Comparison of ENCODE assay signal across 8 mouse cellular contexts in genomic region chrX:111462092-111462491, GRCm38 (mm10).
DNase-seq lines count a peak whose midpoint lies in the region; ATAC-seq and TF ChIP-seq lines count a peak whose summit lies in the region.

No protein-coding gene starts in this region.

- no peak for DNase-seq in gastrocnemius, adult 2 months
- no peak for DNase-seq in gastrocnemius, adult 8-10 months (ENCODE audit: low spot score in 2 of 2)
- no peak for DNase-seq in ES-E14 (ENCODE audit: low read depth, low spot score)
- DNase-seq in hindbrain, embryonic 10.5 days (ENCODE audit: low spot score) = no peak
- DNase-seq in left cerebral cortex, adult 11 months (ENCODE audit: low spot score) = no peak
- no peak for DNase-seq in left cerebral cortex, adult 9 months (ENCODE audit: low spot score in 2 of 2)

- no peaks in the 10 kb centered on the region for H3K36me3 ChIP-seq in ES-E14 (ENCODE audit: control insufficient read depth, insufficient read depth, low read length, poor library complexity, severe bottlenecking)
- H3K36me3 ChIP-seq in hindbrain, embryonic 10.5 days = no peaks in the 10 kb centered on the region
- H3K36me3 ChIP-seq in liver, embryonic 16.5 days (ENCODE audit: control insufficient read depth, insufficient read depth) = no peaks in the 10 kb centered on the region

- H3K4me3 ChIP-seq in gastrocnemius, adult 2 months = peak overlapping the region; percentile 75
- peak overlapping the region; percentile 84 for H3K4me3 ChIP-seq in ES-E14 (ENCODE audit: insufficient read depth in 1 of 2, low read depth in 1 of 2, low read length in 2 of 2, poor library complexity in 1 of 2, severe bottlenecking in 1 of 2)
- peak overlapping the region; percentile 66 for H3K4me3 ChIP-seq in hindbrain, embryonic 10.5 days
- H3K4me3 ChIP-seq in liver, embryonic 16.5 days (ENCODE audit: low read depth, low read length) = peak overlapping the region; percentile 62

- no peak for TF ChIP-seq CTCF in gastrocnemius, adult 2 months (IDR thresholded peaks at IDR 0.05)

- in situ Hi-C loops in ES-E14 (cut with MboI; ENCODE audit: low sequenced_read_pairs in 2 of 2, unreplicated experiment in 2 of 2) = no loop called here

- peak overlapping the region; percentile 79 for H3K9ac ChIP-seq in ES-E14 (ENCODE audit: insufficient read depth, low read depth, low read length, poor library complexity, severe bottlenecking)
- peak overlapping the region; percentile 54; the same call in 1 of the 2 replicates for H3K9ac ChIP-seq in liver, embryonic 16.5 days (ENCODE audit: low read depth, low read length)

- H3K9me3 ChIP-seq in ES-E14 (ENCODE audit: control insufficient read depth, insufficient read depth, low read depth, low read length) = no peaks in the 10 kb centered on the region
- no peaks in the 10 kb centered on the region for H3K9me3 ChIP-seq in hindbrain, embryonic 10.5 days
- H3K9me3 ChIP-seq in liver, embryonic 16.5 days (replicated peaks; ENCODE audit: control insufficient read depth, low read length) = no peaks in the 10 kb centered on the region

- no peaks in the 10 kb centered on the region for H3K27me3 ChIP-seq in hindbrain, embryonic 10.5 days (ENCODE audit: insufficient read depth, poor library complexity, severe bottlenecking)
- H3K27me3 ChIP-seq in liver, embryonic 16.5 days (ENCODE audit: control insufficient read depth, insufficient read depth, low read depth, low read length) = no peaks in the 10 kb centered on the region

- WGBS in hindbrain, embryonic 10.5 days = 20% methylated on average over 8 of the region's 8 CpGs
- WGBS in liver, embryonic 16.5 days (ENCODE audit: insufficient replicate concordance) = 18% methylated on average over 8 of the region's 8 CpGs

- intact Hi-C loops in gastrocnemius, adult 2 months (cut with DNase I) = no loop called here

- H3K27ac ChIP-seq in gastrocnemius, adult 2 months = no peak overlapping the region
- H3K27ac ChIP-seq in ES-E14 (ENCODE audit: insufficient read depth, low read depth, low read length, poor library complexity, severe bottlenecking) = peak overlapping the region; percentile 9; the same call in 1 of the 2 replicates
- H3K27ac ChIP-seq in hindbrain, embryonic 10.5 days = peak overlapping the region; percentile 90
- no peak overlapping the region for H3K27ac ChIP-seq in liver, embryonic 16.5 days (ENCODE audit: low read length)

- H3K4me1 ChIP-seq in ES-E14 (ENCODE audit: control insufficient read depth in 2 of 2, insufficient read depth in 2 of 2, low read length in 2 of 2, poor library complexity in 1 of 2) = no peaks in the 10 kb centered on the region; a peak in 1 of 4 replicates
- H3K4me1 ChIP-seq in hindbrain, embryonic 10.5 days (replicated peaks) = no peaks in the 10 kb centered on the region
- no peaks in the 10 kb centered on the region for H3K4me1 ChIP-seq in liver, embryonic 16.5 days (ENCODE audit: control insufficient read depth, low read depth, low read length)

- peak overlapping the region; percentile 72 for H3K4me2 ChIP-seq in liver, embryonic 16.5 days (ENCODE audit: low read depth, low read length)

- ATAC-seq in liver, embryonic 16.5 days (ENCODE audit: low read depth) = no peak
- ATAC-seq in erythroid progenitor cell, adult 5-6 weeks (replicated peaks; ENCODE audit: low FRiP score, poor library complexity, severe bottlenecking) = no peak

TF ChIP-seq in ES-E14, 5 proteins besides CTCF, POLR2A, EP300 and RAD21:
- TF ChIP-seq MAFK (IDR thresholded peaks at IDR 0.05; ENCODE audit: insufficient read depth, low read depth, low read length) (no peak), ZNF384 (IDR thresholded peaks at IDR 0.05; ENCODE audit: low read depth, low read length) (no peak), CHD2 (IDR thresholded peaks at IDR 0.05; ENCODE audit: low read depth, low read length) (no peak), ZC3H11A (IDR thresholded peaks at IDR 0.05; ENCODE audit: borderline replicate concordance, low read depth, low read length) (no peak), HCFC1 (IDR thresholded peaks at IDR 0.05; ENCODE audit: borderline replicate concordance, insufficient read depth, low read length) (no peak)

Comparison
In these comparisons a context has a peak if more than half of its experiments do, and no peak if none do; other contexts are left out.
1. H3K27ac ChIP-seq: peak in ES-E14 (single experiment) and hindbrain, embryonic 10.5 days (single experiment); none in gastrocnemius, adult 2 months (single experiment) and liver, embryonic 16.5 days (single experiment).
2. Peak in every context shown above with its lines, with median percentiles within 50 percentile points of each other: H3K4me3 ChIP-seq.